Mouse (Mus musculus) neural tube, embryonic 14.5 days (tissue): ENCODE results near the gene Sdr9c7. TPM values are rescaled to one million over a fixed set of nuclear protein-coding genes. Genes with fewer than 3 reads are reported as not detected.
"Not testable (repeated sequence)": the region's sequence is repeated elsewhere in the genome, so short reads cannot be mapped to it uniquely, and the experiment has no call there.

Experiments used
- ATAC-seq: fragments of 200-750 bp; cut with Nextera tagmentation; 2 replicates; pipeline ENCODE4 v1.8.0; 2017; ENCODE audit warnings: low read depth, mild to moderate bottlenecking, moderate TSS enrichment, moderate library complexity
- H3K27ac ChIP-seq: fragments of 300-500 bp; sonication (generic); 2 replicates; pipeline ENCODE4 v1.5.1; 2014; ENCODE audit warnings: low read depth, mild to moderate bottlenecking, control low read depth, low read length, moderate library complexity, mixed read lengths
- H3K27me3 ChIP-seq: fragments of 300-500 bp; sonication (generic); 2 replicates; pipeline ENCODE4 v1.6.1; 2014; ENCODE audit warnings: low read length; ENCODE audit not compliant: control insufficient read depth, insufficient read depth
- H3K36me3 ChIP-seq: fragments of 300-500 bp; sonication (generic); 2 replicates; pipeline ENCODE4 v1.6.1; 2014; ENCODE audit warnings: low read length, mixed read lengths; ENCODE audit not compliant: control insufficient read depth, insufficient read depth
- H3K4me1 ChIP-seq: fragments of 300-500 bp; sonication (generic); 2 replicates; pipeline ENCODE4 v1.6.1; 2014; ENCODE audit warnings: low read length; ENCODE audit not compliant: control insufficient read depth, insufficient read depth
- H3K4me2 ChIP-seq: fragments of 300-500 bp; sonication (generic); 2 replicates; pipeline ENCODE4 v1.6.1; 2014; ENCODE audit warnings: mild to moderate bottlenecking, low read depth, low read length, control low read depth
- H3K4me3 ChIP-seq: fragments of 300-500 bp; sonication (generic); 2 replicates; pipeline ENCODE4 v1.5.1; 2014; ENCODE audit warnings: low read depth, low read length, control low read depth, mixed read lengths
- H3K9ac ChIP-seq: fragments of 300-500 bp; sonication (generic); replicated peaks from 2 replicates; pipeline ENCODE4 v1.6.1; 2014; ENCODE audit warnings: low read depth, mild to moderate bottlenecking, control low read depth, low read length, mixed read lengths
- H3K9me3 ChIP-seq: fragments of 300-500 bp; sonication (generic); 2 replicates; pipeline ENCODE4 v1.6.1; 2016; ENCODE audit warnings: low read length; ENCODE audit not compliant: control insufficient read depth
- WGBS: fragments of 180-500 bp; shearing (Covaris S2); extraction: QIAGEN DNeasy Blood & Tissue Kit; methylation state at CpG from one replicate; pipeline ENCODE4 v1.1.7; 2014; 5-methylcytosine and 5-hydroxymethylcytosine counted together
- polyA plus RNA-seq: library from polyadenylated mRNA; unstranded; fragments of >200 nt; fragmentation: Nextera tagmentation; extraction: Ambion mirVana; gene quantifications from 2 replicates; pipeline ENCODE4 v1.2.1, GENCODE M21; 2014

Gene Sdr9c7
- polyA plus RNA-seq, 1 experiment from 2014 or later = not detected

GRCm38 (mm10) chr10:127901751-127902150 lies 3.4 kb downstream of the Sdr9c7 start:
- H3K27ac ChIP-seq = no peak overlapping the region
- no peak overlapping the region for H3K4me3 ChIP-seq
- 89% methylated on average over 4 of the region's 4 CpGs for WGBS
- H3K9ac ChIP-seq = no peak overlapping the region
- H3K9me3 ChIP-seq = no peaks in the 10 kb centered on the region
- no peaks in the 10 kb centered on the region for H3K4me1 ChIP-seq
- H3K36me3 ChIP-seq = no peaks in the 10 kb centered on the region
- H3K4me2 ChIP-seq = no peak overlapping the region
- H3K27me3 ChIP-seq = no peaks in the 10 kb centered on the region
- ATAC-seq = no peak

GRCm38 (mm10) chr10:127903116-127903515 lies 4.8 kb downstream of the Sdr9c7 start:
- WGBS = 64% methylated on average over 1 of the region's 1 CpGs
- no peak overlapping the region for H3K27ac ChIP-seq
- no peak overlapping the region for H3K4me2 ChIP-seq
- H3K4me1 ChIP-seq = no peaks in the 10 kb centered on the region
- H3K36me3 ChIP-seq = no peaks in the 10 kb centered on the region
- ATAC-seq = no peak
- no peaks in the 10 kb centered on the region for H3K9me3 ChIP-seq
- H3K4me3 ChIP-seq = no peak overlapping the region
- no peaks in the 10 kb centered on the region for H3K27me3 ChIP-seq
- no peak overlapping the region for H3K9ac ChIP-seq

- no peak; the same call in 1 of the 2 replicates for ATAC-seq
- Histone ChIP-seq H3K27me3 (no peaks in the 10 kb centered on the region), H3K9me3 (no peaks in the 10 kb centered on the region), H3K4me2 (no peak overlapping the region), H3K36me3 (no peaks in the 10 kb centered on the region), H3K4me3 (no peak overlapping the region), H3K9ac (no peak overlapping the region), H3K4me1 (no peaks in the 10 kb centered on the region), H3K27ac (no peak overlapping the region)
- WGBS = 68% methylated on average over 7 of the region's 7 CpGs
Measured at GRCm38 (mm10) chr10:127904718-127905446, 6.6 kb downstream of the Sdr9c7 start.

GRCm38 (mm10) chr10:127906138-127906537 lies 7.8 kb downstream of the Sdr9c7 start:
- WGBS = 40% methylated on average over 2 of the region's 2 CpGs
- H3K36me3 ChIP-seq = no peaks in the 10 kb centered on the region
- no peaks in the 10 kb centered on the region for H3K9me3 ChIP-seq
- H3K4me2 ChIP-seq = no peak overlapping the region
- H3K4me1 ChIP-seq = no peaks in the 10 kb centered on the region
- no peak overlapping the region for H3K27ac ChIP-seq
- ATAC-seq = no peak
- no peaks in the 10 kb centered on the region for H3K27me3 ChIP-seq
- H3K9ac ChIP-seq = no peak overlapping the region
- H3K4me3 ChIP-seq = no peak overlapping the region

- Histone ChIP-seq H3K4me2 (no peak overlapping the region), H3K27ac (no peak overlapping the region), H3K36me3 (no peaks in the 10 kb centered on the region), H3K9ac (no peak overlapping the region), H3K27me3 (no peaks in the 10 kb centered on the region), H3K4me3 (no peak overlapping the region), H3K9me3 (no peaks in the 10 kb centered on the region), H3K4me1 (no peaks in the 10 kb centered on the region)
- no peak for ATAC-seq
Measured at GRCm38 (mm10) chr10:127907386-127907951, 9.2 kb downstream of the Sdr9c7 start.

GRCm38 (mm10) chr10:127915578-127915977 lies 17.3 kb downstream of the Sdr9c7 start:
- no peak overlapping the region for H3K4me3 ChIP-seq
- no peak for ATAC-seq
- H3K36me3 ChIP-seq = no peaks in the 10 kb centered on the region
- H3K27me3 ChIP-seq = no peaks in the 10 kb centered on the region
- H3K4me2 ChIP-seq = no peak overlapping the region
- H3K9me3 ChIP-seq = no peaks in the 10 kb centered on the region
- WGBS = 95% methylated on average over 1 of the region's 1 CpGs
- H3K27ac ChIP-seq = no peak overlapping the region
- no peak overlapping the region for H3K9ac ChIP-seq
- no peaks in the 10 kb centered on the region for H3K4me1 ChIP-seq

GRCm38 (mm10) chr10:127917183-127917582 lies 18.9 kb downstream of the Sdr9c7 start:
- not testable (repeated sequence) for ATAC-seq, H3K4me3 ChIP-seq, H3K27me3 ChIP-seq, H3K4me1 ChIP-seq, H3K9ac ChIP-seq, H3K27ac ChIP-seq, H3K9me3 ChIP-seq, H3K4me2 ChIP-seq, H3K36me3 ChIP-seq
- WGBS = 86% methylated on average over 3 of the region's 3 CpGs

GRCm38 (mm10) chr10:127917651-127918050 lies 19.3 kb downstream of the Sdr9c7 start:
- no peaks in the 10 kb centered on the region for H3K4me1 ChIP-seq
- no peak overlapping the region for H3K9ac ChIP-seq
- no peaks in the 10 kb centered on the region for H3K36me3 ChIP-seq
- H3K4me3 ChIP-seq = no peak overlapping the region
- WGBS = 90% methylated on average over 5 of the region's 5 CpGs
- H3K27ac ChIP-seq = no peak overlapping the region
- no peaks in the 10 kb centered on the region for H3K27me3 ChIP-seq
- ATAC-seq = no peak
- no peak overlapping the region for H3K4me2 ChIP-seq
- H3K9me3 ChIP-seq = no peaks in the 10 kb centered on the region

GRCm38 (mm10) chr10:127922241-127922640 lies 23.9 kb downstream of the Sdr9c7 start:
- ATAC-seq = no peak
- 89% methylated on average over 1 of the region's 1 CpGs for WGBS
- H3K9ac ChIP-seq = no peak overlapping the region

More at GRCm38 (mm10) chr10:127922241-127922640, 23.9 kb downstream of the Sdr9c7 start:
- H3K36me3 ChIP-seq = no peaks in the 10 kb centered on the region
- H3K27me3 ChIP-seq = no peaks in the 10 kb centered on the region
- H3K9me3 ChIP-seq = no peaks in the 10 kb centered on the region
- H3K4me1 ChIP-seq = no peaks in the 10 kb centered on the region
- no peak overlapping the region for H3K4me3 ChIP-seq
- H3K27ac ChIP-seq = no peak overlapping the region
- H3K4me2 ChIP-seq = no peak overlapping the region
